Mouse (Mus musculus) left cerebral cortex, adult 2 months (tissue): ENCODE measurements at regions not wholly inside any gene's neighbourhood (a gene's known extent, or its start where the extent isn't known, plus 50 kb on each side); places are given as distances from the start of the nearest gene placed in this dataset.

ENCODE experiments used
- DNase-seq, 2 experiments: peaks; one replicate each; pipeline ENCODE4 v3.0.0; 2021 to 2022; ENCODE audit warnings: low spot score in 2 of 2, mixed read lengths in 1 of 2; ENCODE audit errors: extremely low spot score in 1 of 2
- H3K27ac ChIP-seq: fragments of 200-600 bp; 2 replicates; pipeline ENCODE4 v1.8.1; 2022
- H3K4me3 ChIP-seq: fragments of 200-600 bp; 2 replicates; pipeline ENCODE4 v1.8.1; 2022
- CTCF ChIP-seq: fragments of 200-600 bp; IDR thresholded peaks from 2 replicates; pipeline ENCODE4 v1.8.1; 2022; ENCODE audit warnings: antibody characterized with exemption, mild to moderate bottlenecking, moderate library complexity
- intact Hi-C: fragments of 180-260 bp; cut with DNase I; formaldehyde crosslinking; loops from one replicate; pipeline ENCODE4 v1.15.1; 2025

GRCm38 (mm10) chr8:60071610-60072009, 431.4 kb downstream of the Gm10283 start:
- intact Hi-C loops, result no loop called here
- Histone ChIP-seq H3K27ac (no peak overlapping the region), H3K4me3 (no peak overlapping the region)
- DNase-seq, result no peak
- no peak for TF ChIP-seq CTCF

- TF ChIP-seq CTCF, result no peak
- H3K27ac ChIP-seq, result peak overlapping the region; percentile 28; the same call in 1 of the 2 replicates
- intact Hi-C loops, result no loop called here
- no peak for DNase-seq
- no peak overlapping the region for H3K4me3 ChIP-seq
These were observed 447.9 kb downstream of the Gm10283 start for GRCm38 (mm10) chr8:60055063-60055462.

GRCm38 (mm10) chr8:60028676-60029075, 474.3 kb downstream of the Gm10283 start:
- TF ChIP-seq CTCF, result no peak
- Histone ChIP-seq H3K4me3 (no peak overlapping the region), H3K27ac (no peak overlapping the region)
- intact Hi-C loops, result no loop called here
- no peak for DNase-seq
